Mouse (Mus musculus) intestine, embryonic 16.5 days (tissue): Measurements from ENCODE around the gene Magi2. TPM values are rescaled to one million over a fixed set of nuclear protein-coding genes. Genes with fewer than 3 reads are reported as not detected.

Source experiments
- ATAC-seq: fragments of 200-750 bp; cut with Nextera tagmentation; 2 replicates; pipeline ENCODE4 v1.8.0; 2017; ENCODE audit warnings: moderate TSS enrichment, moderate library complexity
- H3K27ac ChIP-seq: fragments of 300-500 bp; sonication (generic); 2 replicates; pipeline ENCODE4 v1.5.1; 2014; ENCODE audit warnings: mild to moderate bottlenecking, low read length
- H3K27me3 ChIP-seq: fragments of 300-500 bp; sonication (generic); replicated peaks from 2 replicates; pipeline ENCODE4 v1.6.1; 2014; ENCODE audit warnings: low read length, control low read depth, mixed read lengths; ENCODE audit not compliant: control insufficient read depth, insufficient read depth
- H3K36me3 ChIP-seq: fragments of 300-500 bp; sonication (generic); 2 replicates; pipeline ENCODE4 v1.6.1; 2014; ENCODE audit warnings: low read length, control low read depth; ENCODE audit not compliant: control insufficient read depth, insufficient read depth
- H3K4me1 ChIP-seq: fragments of 300-500 bp; sonication (generic); 2 replicates; pipeline ENCODE4 v1.6.1; 2014; ENCODE audit warnings: low read length, control low read depth, mixed read lengths; ENCODE audit not compliant: control insufficient read depth, insufficient read depth
- H3K4me2 ChIP-seq: fragments of 300-500 bp; sonication (generic); 2 replicates; pipeline ENCODE4 v1.6.1; 2014; ENCODE audit warnings: low read depth, low read length, control low read depth
- H3K4me3 ChIP-seq: fragments of 300-500 bp; sonication (generic); 2 replicates; pipeline ENCODE4 v1.5.1; 2014; ENCODE audit warnings: mild to moderate bottlenecking, low read length
- H3K9ac ChIP-seq: fragments of 300-500 bp; sonication (generic); 2 replicates; pipeline ENCODE4 v1.6.1; 2014; ENCODE audit warnings: low read depth, low read length
- H3K9me3 ChIP-seq: fragments of 300-500 bp; sonication (generic); 2 replicates; pipeline ENCODE4 v1.6.1; 2016; ENCODE audit warnings: low read length, control low read depth; ENCODE audit not compliant: control insufficient read depth
- WGBS: fragments of 180-500 bp; shearing (Covaris S2); extraction: QIAGEN DNeasy Blood & Tissue Kit; methylation state at CpG from one replicate; pipeline ENCODE4 v1.1.7; 2014; 5-methylcytosine and 5-hydroxymethylcytosine counted together
- polyA plus RNA-seq: library from polyadenylated mRNA; unstranded; fragments of >200 nt; fragmentation: Nextera tagmentation; extraction: Ambion mirVana; gene quantifications from 2 replicates; pipeline ENCODE4 v1.2.1, GENCODE M21; 2015

Gene Magi2
- polyA plus RNA-seq, 1 experiment from 2014 or later: 3.0 TPM

- Histone ChIP-seq H3K4me3 (no peak overlapping the region), H3K9me3 (no peaks in the 10 kb centered on the region), H3K36me3 (no peaks in the 10 kb centered on the region), H3K27me3 (no peaks in the 10 kb centered on the region), H3K27ac (no peak overlapping the region), H3K4me2 (no peak overlapping the region), H3K4me1 (no peaks in the 10 kb centered on the region), H3K9ac (no peak overlapping the region)
- no peak for ATAC-seq
- WGBS: 80% methylated on average over 3 of the region's 3 CpGs
Measured at GRCm38 (mm10) chr5:19747631-19748030, 520.8 kb downstream of the Magi2 start.

DNA sequence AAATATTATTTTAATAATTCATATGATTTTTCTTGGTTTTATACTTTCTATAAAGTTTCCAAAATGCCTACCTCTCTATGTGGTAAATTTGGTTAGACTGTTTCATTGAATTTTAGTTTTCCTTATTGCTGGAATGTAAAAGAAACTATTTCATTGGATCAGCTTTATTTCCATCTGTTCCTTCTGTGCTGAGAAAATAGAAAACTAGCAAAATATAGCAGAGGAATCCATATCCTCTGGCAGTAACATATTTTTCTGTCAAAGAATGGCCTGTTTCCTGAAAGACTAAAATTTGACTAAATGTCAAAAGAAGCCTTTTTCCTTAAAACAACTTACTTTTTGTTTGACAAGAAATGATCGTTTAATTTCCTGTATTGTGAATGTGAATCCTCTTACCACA, 552.4 kb downstream of the Magi2 start:
- H3K4me1 ChIP-seq: no peaks in the 10 kb centered on the region
- H3K27me3 ChIP-seq: no peaks in the 10 kb centered on the region
- no peak overlapping the region for H3K27ac ChIP-seq
- H3K4me3 ChIP-seq: no peak overlapping the region
- no peak overlapping the region for H3K4me2 ChIP-seq
- WGBS: 73% methylated on average over 1 of the region's 1 CpGs
- no peaks in the 10 kb centered on the region for H3K36me3 ChIP-seq
- no peaks in the 10 kb centered on the region for H3K9me3 ChIP-seq
- no peak for ATAC-seq
- no peak overlapping the region for H3K9ac ChIP-seq

DNA sequence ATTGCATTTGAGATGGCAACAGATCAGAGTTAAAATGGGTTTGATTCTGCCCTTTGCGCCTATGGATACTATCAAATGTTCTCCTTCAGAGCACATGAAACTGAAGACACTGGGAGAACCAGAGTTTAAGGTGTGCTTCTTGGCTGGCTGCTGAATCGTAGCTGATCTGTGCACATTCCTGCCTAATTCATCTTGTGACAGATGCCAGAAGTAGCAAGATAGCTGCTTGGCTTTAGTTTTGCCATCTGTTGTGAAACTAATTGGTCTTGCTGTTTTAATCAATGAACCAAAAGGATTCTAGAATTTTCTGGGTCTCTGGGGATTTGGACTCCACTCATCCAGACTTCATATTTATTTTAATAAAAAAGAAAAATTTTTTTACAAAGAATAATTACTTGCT, 553.2 kb downstream of the Magi2 start:
- no peak overlapping the region for H3K9ac ChIP-seq
- no peak overlapping the region for H3K4me3 ChIP-seq
- no peak for ATAC-seq
- WGBS: 78% methylated on average over 2 of the region's 2 CpGs
- no peaks in the 10 kb centered on the region for H3K4me1 ChIP-seq
- no peak overlapping the region for H3K4me2 ChIP-seq
- H3K27ac ChIP-seq: no peak overlapping the region
- no peaks in the 10 kb centered on the region for H3K27me3 ChIP-seq
- H3K36me3 ChIP-seq: no peaks in the 10 kb centered on the region
- H3K9me3 ChIP-seq: no peaks in the 10 kb centered on the region

DNA sequence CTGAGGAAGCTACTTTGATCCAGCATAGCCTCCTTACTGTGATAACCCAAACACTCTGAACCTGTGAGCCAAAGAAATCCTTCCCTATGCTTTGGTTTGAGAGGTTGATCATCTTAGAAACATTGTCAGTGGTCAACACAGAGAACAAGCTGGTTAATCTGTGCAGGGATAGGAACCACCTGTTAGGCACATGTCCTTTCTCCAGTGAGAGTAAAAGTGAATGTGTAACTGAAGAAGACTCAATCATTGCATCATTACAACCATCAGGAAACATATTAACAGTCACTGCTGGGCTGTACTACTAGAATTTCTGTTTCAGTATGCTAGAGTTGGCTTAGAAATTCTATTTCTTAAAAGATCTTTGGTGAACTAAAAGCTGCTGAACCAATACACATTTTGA, 558.5 kb downstream of the Magi2 start:
- Histone ChIP-seq H3K4me2 (no peak overlapping the region), H3K27ac (no peak overlapping the region), H3K27me3 (no peaks in the 10 kb centered on the region), H3K4me3 (no peak overlapping the region), H3K9me3 (no peaks in the 10 kb centered on the region), H3K9ac (no peak overlapping the region), H3K4me1 (no peaks in the 10 kb centered on the region), H3K36me3 (no peaks in the 10 kb centered on the region)
- no peak for ATAC-seq

DNA sequence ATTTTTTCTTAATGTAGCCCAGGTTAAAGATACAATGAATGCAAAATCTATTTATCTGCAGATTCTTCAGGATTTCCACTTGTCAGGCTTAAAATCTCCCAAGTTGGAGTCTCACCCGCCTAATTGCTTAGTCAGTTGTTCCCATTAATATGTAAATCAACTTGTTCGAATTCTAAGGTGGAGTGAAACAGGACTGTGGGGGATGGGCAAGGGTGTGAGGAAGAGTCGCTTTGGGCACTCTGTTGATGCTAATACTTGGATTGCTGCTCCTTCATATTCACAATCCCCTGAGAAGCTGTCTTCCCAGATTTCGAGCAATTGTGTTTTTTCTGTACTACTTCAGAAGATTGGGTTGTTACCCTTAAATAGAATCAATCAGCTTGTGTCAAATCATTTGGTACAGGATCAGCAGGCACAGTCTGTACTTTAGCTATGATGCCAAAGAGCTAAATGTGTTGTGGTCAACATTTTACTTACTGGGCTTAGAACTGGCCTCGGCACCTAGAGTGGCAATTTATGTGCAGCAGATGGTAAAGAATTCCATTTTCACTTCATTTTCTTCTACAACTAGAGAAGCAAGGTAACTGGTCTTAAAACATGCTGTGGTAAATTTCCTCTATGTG, 560.8 kb downstream of the Magi2 start:
- Histone ChIP-seq H3K4me1 (no peaks in the 10 kb centered on the region), H3K27me3 (no peaks in the 10 kb centered on the region), H3K4me2 (no peak overlapping the region), H3K4me3 (no peak overlapping the region), H3K36me3 (no peaks in the 10 kb centered on the region), H3K9ac (no peak overlapping the region), H3K27ac (no peak overlapping the region), H3K9me3 (no peaks in the 10 kb centered on the region)
- no peak for ATAC-seq
- WGBS: 45% methylated on average over 5 of the region's 5 CpGs

GRCm38 (mm10) chr5:19803052-19803769, 576.4 kb downstream of the Magi2 start:
- ATAC-seq: no peak
- Histone ChIP-seq H3K4me1 (no peaks in the 10 kb centered on the region), H3K4me3 (no peak overlapping the region), H3K36me3 (no peaks in the 10 kb centered on the region), H3K4me2 (no peak overlapping the region), H3K27me3 (no peaks in the 10 kb centered on the region), H3K9ac (no peak overlapping the region), H3K9me3 (no peaks in the 10 kb centered on the region), H3K27ac (no peak overlapping the region)
- 88% methylated on average over 5 of the region's 5 CpGs for WGBS

DNA sequence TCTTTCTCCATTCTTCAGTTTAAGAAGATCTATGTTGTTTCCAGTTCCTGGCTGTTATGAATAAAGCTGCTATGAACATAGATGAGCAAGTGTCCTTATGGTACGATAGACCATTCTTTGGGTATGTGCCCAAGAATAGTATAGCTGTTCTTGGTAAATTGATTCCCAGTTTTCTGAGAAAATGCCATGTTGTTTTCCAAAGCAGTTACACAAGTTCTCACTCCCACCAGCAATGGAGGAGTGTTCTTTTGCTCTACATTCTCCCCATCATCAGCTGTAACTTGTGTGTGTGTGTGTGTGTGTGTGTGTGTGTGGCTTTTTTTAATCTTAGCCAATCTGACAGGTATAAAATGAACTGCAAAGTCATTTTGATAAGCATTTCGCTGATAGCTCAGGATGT, 595.7 kb downstream of the Magi2 start:
- WGBS: 86% methylated on average over 2 of the region's 2 CpGs
- Histone ChIP-seq H3K4me3 (no peak overlapping the region), H3K9ac (no peak overlapping the region), H3K4me1 (no peaks in the 10 kb centered on the region), H3K9me3 (no peaks in the 10 kb centered on the region), H3K27me3 (no peaks in the 10 kb centered on the region), H3K36me3 (no peaks in the 10 kb centered on the region), H3K27ac (no peak overlapping the region), H3K4me2 (no peak overlapping the region)
- no peak for ATAC-seq

GRCm38 (mm10) chr5:19825943-19826342, 599.1 kb downstream of the Magi2 start:
- no peak overlapping the region for H3K4me2 ChIP-seq
- H3K9me3 ChIP-seq: no peaks in the 10 kb centered on the region
- 57% methylated on average over 2 of the region's 2 CpGs for WGBS
- no peaks in the 10 kb centered on the region for H3K36me3 ChIP-seq
- no peak overlapping the region for H3K27ac ChIP-seq
- H3K27me3 ChIP-seq: no peaks in the 10 kb centered on the region
- H3K4me3 ChIP-seq: no peak overlapping the region
- no peak overlapping the region for H3K9ac ChIP-seq
- peak; percentile 63; the same call in 1 of the 2 replicates for ATAC-seq
- H3K4me1 ChIP-seq: no peaks in the 10 kb centered on the region

DNA sequence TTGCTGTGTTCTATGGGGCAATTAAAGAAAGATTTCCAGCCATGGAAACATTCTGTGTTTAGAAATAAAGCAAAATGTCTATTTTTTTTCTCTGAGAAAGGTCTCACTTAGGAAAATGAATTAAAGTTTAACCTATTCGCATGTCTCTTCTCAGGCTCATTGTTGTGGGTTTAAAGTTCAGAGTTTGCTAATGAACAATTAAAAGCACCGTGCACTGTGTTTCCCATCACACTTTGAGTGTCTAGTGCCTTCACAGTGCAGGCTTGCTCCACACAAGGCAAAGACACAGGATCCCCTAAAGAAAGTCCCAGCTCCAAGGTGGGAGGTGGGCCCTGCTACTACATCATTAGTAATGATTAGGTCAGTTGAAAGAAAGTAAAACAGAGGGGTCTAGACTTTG, 602.5 kb downstream of the Magi2 start:
- no peak for ATAC-seq
- H3K27me3 ChIP-seq: no peaks in the 10 kb centered on the region
- H3K27ac ChIP-seq: no peak overlapping the region
- H3K4me1 ChIP-seq: no peaks in the 10 kb centered on the region
- H3K4me2 ChIP-seq: no peak overlapping the region
- 88% methylated on average over 2 of the region's 2 CpGs for WGBS
- no peak overlapping the region for H3K4me3 ChIP-seq
- H3K9ac ChIP-seq: no peak overlapping the region
- H3K9me3 ChIP-seq: no peaks in the 10 kb centered on the region
- no peaks in the 10 kb centered on the region for H3K36me3 ChIP-seq

- H3K9ac ChIP-seq: no peak overlapping the region
- 55% methylated on average over 2 of the region's 2 CpGs for WGBS
- no peaks in the 10 kb centered on the region for H3K27me3 ChIP-seq
- H3K4me1 ChIP-seq: no peaks in the 10 kb centered on the region
- H3K4me3 ChIP-seq: no peak overlapping the region
- no peak overlapping the region for H3K4me2 ChIP-seq
- H3K9me3 ChIP-seq: no peaks in the 10 kb centered on the region
- no peaks in the 10 kb centered on the region for H3K36me3 ChIP-seq
- H3K27ac ChIP-seq: no peak overlapping the region
- ATAC-seq: no peak
Measured at GRCm38 (mm10) chr5:19862854-19863253, 636.0 kb downstream of the Magi2 start.
